Mouse (Mus musculus): ENCODE measurements around the gene Itgb8. TPM values are rescaled to one million over a fixed set of nuclear protein-coding genes. Genes with fewer than 3 reads are reported as not detected.

Itgb8 gene
- polyA plus RNA-seq (2014; fragmentation: Illumina TruSeq; extraction: RNeasy Lipid Tissue Mini Kit (QIAGEN cat#74804); ENCODE audit: low read depth, low replicate concordance) = 14.4 TPM

GRCm38 (mm10) chr12:119238696-119239415 lies at the start of gene Itgb8:
Gene Itgb8, minus strand, starts transcription at chr12:119238802.

Other genes starting within 250 kb of the Itgb8 start
- gene Macc1, start 75.5 kb upstream of the Itgb8 start, polyA plus RNA-seq (2014; fragmentation: Illumina TruSeq; extraction: RNeasy Lipid Tissue Mini Kit (QIAGEN cat#74804); ENCODE audit: low read depth, low replicate concordance) = 0.12 TPM